Mouse (Mus musculus) cerebellum, adult 8-10 months (tissue): ENCODE measurements around the gene Kifc1.
A peak's percentile ranks its signal among the peaks of the same experiment; 100 is the strongest.

Source experiments
- DNase-seq: peaks from one replicate; pipeline ENCODE4 v3.0.0; 2022

Kifc1 gene

DNA sequence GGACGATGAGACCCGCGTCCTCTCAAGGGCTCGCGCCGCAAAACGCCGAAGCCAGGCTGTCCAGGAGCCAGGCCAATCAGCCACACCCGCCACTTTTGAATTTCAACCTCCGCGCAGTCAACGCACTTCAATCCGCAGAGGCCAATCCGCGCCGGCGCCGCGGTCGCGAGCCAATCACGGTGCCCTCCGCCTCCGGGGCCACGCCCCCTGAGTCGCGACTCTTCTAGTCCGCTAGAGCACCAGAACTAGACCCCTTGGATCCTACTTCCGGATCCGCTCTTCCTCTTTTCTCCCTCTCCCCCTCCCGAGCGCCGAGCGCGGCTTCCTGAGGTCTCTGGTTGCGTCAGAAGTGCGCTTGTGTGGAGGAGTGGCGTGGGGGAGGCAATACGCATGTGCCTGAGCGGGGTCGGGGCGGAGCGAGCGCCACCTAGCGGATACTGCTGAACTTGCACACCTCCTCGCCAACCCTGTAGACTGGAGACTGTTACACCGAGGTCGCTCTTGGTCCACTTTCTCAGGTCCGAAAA lies at the start of gene Kifc1:
TSS of gene Kifc1 (minus strand) at position 129 of the 527 bp plus-strand sequence.
- peak; percentile 99 for DNase-seq

DNA sequence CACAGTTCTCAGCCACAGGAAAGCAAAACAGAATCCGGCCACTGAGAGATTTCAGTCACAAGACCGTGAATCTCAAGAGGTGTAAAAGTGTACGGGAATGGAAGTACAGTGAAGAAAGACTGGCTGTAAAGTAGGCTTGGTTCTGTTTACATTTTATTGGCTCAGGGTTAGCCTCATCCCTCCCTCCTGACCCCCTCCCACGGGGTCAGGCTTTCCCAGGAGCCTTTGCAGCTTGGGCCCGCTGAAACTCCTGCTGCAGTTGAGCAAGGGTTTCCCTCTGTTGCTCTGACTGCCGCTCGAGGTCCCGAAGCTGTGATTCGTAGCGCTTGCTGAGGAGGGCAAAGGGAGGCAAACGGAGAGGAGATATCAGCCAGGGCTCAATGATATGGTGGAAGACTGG lies 48.3 kb upstream of the Kifc1 start:
- no peak for DNase-seq

DNA sequence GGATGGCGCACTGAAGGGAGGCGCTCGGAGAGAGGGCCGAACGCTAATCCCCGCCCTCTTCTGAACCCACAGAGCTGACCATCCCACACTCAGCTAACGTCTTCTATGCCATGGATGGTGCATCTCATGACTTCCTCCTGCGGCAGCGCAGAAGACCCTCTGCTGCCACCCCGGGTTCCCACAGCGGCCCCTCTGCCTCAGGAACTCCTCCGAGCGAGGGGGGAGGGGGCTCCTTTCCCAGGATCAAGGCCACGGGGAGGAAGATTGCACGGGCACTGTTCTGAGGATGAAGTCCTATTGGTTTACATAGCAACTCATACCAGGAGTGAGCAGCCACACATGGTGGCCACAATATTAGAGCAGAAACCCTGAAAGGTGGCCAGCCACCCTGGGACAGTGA lies 46.5 kb upstream of the Kifc1 start:
- no peak for DNase-seq

DNA sequence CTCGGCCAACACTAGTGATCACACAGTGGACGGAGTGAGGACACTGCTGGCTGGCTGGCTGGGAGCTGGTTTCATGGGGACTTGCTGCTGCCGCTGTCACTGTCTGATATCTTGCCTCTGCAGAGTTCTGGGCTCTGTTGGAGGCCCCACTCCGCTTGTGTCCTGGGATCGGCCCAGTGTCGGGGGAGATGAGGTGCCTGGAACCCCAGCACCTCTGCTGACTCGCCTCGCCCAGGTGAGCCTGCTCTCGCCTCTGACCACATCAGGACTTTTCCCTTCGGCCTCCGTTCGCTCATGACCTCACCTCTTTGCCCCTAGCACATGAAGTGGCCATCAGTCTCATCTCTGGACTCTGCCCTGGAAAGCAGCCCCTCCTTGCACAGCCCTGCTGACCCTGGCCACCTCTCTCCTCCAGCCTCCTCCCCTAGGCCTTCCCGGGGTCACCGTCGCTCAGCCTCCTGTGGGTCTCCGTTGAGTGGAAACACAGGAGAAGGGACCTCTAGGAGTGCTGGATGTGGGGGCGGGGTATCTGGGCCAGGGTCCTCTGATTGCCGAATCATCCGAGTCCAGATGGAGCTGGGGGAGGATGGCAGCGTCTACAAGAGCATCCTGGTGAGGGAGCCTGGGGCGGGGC lies 45.1 kb upstream of the Kifc1 start:
- no peak for DNase-seq

DNA sequence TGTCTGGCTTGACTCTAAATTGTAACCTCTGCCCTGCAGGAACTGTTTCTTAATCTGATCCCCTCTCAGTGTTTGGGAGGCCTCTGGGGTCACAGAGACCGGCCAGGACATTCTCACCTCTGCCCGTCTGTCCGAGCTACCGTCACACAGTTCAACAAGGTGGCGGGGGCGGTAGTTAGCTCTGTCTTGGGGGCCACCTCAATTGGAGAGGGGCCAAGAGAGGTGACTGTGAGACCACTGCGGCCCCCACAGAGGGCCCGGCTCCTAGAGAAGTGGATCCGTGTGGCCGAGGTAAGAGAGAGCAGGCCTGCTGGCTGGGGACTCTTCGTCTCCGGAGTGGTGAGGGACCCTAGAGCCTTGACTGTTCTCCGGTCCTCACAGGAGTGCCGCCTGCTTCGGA lies 42.5 kb upstream of the Kifc1 start:
- DNase-seq: no peak

DNA sequence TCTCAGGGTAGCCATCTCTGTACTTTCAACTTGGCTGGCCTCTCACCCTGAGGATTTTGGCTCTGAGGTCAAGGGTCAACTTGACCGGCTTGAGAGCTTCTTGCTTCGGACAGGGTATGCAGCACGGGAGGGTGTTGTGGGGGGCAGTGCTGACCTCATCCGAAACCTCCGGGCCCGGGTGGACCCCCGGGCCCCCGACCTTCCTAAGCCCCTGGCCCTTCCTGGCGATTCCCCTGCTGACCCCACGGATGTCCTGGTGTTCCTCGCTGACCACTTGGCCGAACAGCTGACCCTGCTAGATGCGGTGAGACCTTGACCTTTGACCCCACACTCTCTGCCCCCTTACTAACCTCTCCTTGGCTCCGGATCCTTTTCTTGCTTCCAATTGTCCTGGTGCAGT lies 42.0 kb upstream of the Kifc1 start:
- DNase-seq: no peak

DNA sequence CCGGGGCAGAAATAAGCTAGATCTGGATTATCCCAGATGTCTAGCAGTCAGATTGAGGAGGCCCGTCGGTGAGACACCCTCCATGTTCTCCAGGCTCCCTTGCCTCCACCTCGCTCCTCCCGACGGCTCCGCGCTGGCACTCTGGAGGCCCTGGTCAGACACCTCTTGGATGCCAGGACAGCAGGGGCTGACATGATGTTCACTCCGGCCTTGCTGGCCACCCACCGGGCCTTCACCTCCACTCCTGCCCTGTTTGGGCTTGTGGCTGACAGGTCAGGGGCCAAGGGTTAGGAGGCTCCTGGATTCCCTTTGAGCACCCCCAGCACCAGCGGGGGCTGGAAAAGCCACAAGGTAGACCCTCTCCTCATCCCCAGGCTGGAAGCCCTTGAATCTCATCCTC lies 41.5 kb upstream of the Kifc1 start:
- DNase-seq: no peak

DNA sequence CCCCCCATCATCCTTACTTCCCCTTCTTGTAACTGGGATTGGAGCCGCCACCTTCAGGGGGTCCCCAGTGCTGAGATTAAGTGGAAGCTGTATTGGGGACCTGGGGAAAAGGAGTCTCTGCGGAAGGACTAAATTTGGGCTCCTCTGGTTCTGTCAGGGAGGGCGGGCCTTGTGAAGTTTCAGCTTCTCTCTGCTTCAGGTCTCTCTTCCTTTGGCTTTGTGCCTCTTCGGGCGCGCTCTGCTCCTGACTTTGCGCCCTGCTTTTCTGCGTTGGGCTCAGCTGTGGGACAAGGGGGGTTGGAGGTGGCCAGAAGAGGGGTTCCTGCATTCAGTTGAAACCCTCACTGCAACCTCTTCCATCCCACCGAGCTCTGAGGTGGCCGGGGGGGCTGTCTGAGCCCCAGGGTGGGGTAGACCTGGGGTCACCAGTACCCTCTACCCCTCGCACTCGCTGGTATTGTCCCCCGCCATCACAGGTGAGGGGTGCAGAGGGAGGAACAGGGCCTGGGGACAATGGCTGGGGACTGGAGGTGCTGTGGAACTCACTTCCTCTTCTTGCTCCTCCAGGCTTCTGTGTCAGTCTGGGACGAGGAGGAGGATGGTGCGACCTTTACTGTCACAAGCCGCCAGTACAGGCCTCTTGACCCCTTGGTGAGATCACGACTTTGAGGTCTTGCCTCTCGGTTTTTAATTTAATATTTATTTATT lies 40.9 kb upstream of the Kifc1 start:
- no peak for DNase-seq

DNA sequence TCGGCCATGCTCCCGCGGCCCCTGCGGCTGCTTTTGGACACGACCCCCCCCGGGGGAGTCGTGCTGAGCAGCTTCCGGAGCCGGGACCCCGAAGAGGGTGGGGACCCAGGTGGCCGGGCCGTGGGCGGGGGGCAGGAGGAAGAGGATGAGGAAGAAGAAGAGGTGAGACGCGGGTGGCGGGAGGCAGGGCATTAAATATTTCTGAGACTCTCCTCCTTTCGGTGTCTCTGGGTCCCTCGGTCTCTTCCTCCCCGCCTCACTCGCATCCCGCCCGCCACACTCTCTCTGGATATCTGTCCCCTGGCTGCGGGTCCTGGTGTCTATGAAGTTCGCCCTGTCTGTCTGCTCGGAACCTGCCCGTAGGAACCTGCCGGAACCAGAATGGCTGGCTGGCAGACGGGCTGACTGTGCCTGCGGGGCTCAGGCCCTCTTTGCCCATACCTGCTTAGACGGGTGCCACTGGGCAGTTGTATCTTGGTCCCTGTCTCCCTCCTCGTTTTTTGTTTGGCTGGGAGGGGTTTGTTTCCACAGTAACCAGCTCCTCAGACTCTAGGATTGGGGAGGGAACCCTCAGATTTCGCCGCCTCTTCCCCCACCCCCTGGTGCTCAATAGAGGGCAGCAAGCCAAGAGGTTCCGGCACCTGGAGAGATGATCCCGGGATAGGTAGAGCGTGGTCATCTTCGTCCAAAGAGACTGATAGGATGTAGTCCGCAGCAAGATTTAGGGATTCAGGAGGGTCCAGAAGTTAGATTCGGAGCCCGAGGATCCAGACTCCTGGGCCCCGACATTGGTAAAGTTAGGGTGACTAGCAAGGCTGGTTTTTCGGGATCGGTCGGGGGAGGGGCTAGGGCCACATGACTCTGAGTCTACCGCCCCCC lies 40.1 kb upstream of the Kifc1 start:
- DNase-seq: peak; percentile 71

DNA sequence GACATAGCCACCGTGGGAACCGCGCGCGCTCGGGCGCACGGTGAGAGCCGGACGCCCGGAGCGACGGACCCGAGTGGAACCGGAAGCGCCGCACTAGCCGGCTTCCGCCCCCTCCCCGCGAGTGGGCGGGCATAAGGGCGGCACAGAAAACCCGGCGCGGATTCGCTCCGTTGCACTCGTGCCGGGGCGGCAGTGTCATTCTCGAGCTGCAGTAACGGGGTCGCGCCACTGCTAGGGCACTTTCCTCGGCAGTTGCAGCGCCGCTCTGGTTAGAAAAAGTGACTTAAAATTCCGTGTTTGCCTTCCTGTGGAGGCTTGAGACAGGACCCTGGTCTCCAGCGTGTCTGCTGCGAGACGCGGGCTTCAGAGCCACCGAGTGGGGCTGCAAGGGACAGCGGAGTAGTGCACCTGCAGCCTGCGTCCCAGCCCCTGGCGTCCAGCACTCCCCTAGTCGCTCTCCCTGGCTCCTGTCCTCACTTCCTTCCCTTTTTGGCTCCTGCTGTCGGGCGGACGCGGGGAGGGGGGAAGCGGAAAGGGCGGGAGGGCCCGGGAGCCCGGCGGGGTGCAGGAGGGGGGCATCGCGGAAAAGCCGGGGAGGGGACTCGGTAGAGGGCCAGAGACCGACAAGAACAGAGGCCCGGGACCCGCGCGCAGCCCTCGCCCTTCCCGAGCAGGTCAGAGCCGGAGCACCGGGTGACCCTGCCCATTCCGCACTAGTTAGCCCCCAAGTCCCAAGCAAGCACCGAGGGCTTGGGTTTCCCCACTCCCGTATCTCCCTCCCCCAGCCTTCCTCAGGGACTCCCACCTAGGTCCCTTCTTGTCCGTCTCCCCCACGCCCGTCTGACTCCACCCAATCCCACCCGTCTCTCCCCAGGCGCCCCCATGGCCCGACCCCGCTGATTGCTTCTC lies 39.2 kb upstream of the Kifc1 start, which contains the start of gene Rgl2:
TSS of gene Rgl2 (plus strand) at position 173 of the 909 bp plus-strand sequence.
- DNase-seq: peak; percentile 95

DNA sequence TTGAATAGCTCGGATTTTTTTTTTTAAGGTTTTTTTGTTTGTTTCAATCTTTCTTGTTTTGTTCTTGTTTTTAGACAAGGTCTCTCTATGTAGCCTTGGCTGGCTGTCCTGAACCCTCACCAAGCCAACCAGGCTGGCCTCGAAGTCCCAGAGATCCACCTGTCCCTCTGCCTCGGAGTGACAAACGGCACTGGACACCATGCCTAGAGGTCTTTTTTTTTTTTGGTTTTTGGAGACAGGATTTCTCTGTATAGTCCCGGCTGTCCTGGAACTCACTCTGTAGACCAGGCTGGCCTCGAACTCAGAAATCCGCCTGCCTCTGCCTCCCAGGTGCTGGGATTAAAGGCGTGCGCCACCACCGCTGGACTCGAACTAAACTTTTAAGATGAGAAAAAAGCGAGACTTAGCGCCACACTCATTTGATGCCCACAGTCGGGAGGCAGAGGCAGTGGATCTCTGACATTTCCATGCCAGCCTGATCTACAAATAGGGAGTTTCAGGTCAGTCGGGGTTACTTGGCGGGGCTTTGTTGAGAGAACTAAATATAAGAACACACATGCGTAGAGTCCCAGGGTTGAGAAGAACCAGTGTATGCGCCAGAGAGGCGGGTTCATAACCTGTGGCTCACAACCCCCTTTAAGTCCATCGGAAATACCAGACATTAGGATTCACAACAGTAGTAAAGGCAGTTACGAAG lies 37.9 kb upstream of the Kifc1 start:
- no peak for DNase-seq

DNA sequence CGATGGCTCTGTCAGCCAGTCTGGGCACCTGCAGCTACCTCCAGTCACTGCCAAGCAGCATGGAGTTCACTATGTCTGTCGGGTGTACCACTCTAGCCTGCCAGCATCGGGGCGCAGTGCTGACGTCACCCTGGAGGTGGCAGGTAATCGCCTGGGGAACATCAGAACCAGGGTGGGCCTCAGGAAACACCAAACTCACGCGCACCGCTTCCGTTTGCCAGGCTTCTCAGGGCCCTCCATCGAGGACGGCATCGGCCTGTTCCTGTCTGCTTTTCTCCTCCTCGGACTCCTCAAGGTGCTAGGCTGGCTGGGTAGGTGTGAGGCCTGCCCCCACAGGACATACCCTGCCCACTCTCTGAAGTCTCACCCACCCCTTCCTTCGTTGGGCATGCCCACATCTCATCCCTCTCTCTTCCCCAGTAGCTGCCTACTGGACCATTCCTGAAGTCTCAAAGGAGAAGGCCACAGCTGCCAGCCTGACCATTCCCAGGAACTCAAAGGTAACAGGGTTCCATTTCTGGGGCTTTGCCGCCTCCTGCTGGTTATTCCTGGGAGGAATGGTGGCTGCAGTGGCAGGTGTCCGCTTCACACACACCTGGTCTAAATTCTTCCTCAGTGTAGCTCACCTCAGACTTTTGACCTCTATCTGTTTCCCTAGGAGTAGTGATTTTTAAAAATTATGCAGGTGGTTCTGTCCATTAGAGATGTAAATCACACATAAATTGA lies 35.9 kb upstream of the Kifc1 start:
- DNase-seq: no peak

DNA sequence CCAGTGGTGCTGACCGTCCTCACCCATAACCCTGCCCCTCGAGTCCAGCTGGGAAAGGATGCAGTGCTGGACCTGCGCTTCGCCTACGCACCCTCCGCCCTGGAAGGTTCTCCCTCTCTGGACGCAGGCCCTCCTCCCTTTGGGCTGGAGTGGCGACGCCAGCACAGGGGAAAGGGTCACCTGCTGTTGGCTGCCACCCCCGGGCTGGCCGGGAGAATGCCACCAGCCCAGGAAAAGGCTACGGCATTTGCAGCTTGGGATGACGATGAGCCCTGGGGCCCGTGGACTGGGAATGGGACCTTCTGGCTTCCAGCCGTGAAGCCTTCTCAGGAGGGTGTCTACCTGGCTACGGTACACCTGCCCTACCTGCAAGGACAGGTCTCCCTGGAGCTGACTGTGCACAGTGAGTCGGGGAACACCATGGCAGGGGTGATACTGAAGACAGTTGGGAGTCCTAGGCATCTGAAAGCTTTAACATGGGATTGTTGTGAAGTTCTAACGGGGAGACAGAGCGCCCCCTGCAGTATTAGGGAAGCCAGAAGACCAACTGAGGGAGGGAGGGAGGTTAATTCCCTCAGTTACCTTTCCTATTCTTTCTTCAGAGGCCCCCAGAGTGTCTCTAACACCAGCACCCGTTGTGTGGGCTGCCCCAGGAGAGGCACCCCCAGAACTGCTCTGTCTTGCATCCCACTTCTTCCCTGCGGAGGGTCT lies 35.1 kb upstream of the Kifc1 start:
- DNase-seq: no peak

DNA sequence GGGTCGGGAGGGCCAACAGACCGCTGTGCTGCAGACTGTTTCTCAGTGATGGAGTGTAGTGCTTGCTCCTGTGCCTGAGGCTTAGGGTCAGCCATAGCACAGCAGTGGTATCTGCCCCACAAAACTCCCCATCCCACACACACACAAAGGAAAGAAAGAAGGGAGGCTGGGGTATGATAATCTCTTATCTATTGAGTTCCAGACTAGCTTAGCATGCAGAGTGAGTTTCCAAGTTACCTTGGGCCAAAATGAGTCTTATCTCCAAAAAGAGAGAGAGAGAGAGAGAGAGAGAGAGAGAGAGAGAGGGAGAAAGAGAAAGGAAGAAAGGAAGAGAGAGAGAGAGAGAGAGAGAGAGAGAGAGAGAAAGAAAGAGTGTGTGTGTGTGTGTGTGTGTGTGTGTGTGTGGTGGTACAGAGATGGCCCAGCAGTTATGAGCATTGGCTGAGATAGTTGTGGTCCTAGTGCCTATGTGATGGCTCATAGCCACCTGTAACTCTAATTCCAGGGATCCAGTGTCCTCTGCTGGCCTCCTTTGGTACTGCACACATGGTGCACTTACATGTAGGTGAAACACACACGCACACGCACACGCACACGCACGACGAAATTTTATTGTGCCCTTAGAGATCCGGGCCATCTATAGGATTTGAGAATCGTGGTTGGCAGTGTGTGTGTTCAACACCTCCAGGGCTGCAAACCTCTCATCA lies 34.3 kb upstream of the Kifc1 start:
- no peak for DNase-seq

DNA sequence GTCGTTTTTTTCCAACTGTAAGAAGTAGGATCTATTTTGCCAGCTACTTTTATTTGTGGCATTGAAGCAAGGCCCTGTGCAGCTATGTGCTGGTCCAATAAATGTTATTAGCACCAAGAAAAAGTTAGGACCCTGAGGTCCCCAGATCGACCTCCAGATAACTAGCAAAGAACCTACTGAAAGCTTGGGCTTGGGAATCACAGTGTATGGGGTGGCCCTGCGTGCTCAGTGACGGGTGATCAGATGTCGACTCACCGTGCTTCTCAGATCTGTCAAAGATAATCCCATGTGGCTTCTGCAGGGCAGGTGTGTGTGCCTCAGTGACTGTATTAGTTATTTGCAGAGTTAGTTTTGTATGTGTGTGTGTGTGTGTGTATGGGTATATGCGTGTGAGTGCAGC lies 30.9 kb upstream of the Kifc1 start:
- no peak for DNase-seq

DNA sequence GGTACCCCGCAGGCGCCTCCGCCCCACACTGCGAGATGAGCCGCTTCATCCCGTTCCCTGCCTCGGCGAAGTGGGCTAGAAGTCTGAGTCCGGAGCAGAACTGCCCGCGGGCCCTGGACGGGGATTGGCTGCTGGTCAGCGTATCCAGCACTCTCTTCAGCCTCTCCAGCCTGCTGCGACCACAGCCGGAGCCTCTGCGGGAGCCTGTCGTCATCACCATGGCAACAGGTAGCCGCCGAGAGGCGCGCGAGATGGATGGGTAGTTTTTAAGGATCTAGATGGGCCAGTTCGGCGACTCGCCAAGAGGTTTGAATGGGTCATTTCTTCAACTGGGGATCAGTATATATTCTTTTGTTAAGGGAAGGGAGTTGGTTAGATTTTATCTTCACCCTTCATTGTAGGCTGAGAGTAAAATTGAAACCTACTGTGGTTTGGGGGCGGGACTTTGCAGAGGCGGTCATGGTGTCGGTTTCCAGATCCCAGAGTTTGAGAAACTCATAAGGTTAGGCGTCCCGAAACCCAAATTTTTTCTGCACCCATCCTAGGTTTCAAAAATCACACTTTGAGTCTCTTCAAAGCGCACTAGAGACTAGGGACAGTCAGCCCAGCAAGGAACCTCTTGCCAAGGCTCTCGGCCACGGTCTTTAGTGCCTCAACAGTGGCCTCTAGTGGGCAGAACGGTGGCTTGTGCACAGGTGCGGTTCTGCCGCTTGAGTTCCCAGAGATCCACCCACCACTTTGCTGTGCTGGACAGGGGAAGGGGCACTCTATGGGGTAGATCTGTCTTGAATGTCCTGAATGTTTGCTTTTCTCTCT lies 30.0 kb upstream of the Kifc1 start:
- peak; percentile 88 for DNase-seq

DNA sequence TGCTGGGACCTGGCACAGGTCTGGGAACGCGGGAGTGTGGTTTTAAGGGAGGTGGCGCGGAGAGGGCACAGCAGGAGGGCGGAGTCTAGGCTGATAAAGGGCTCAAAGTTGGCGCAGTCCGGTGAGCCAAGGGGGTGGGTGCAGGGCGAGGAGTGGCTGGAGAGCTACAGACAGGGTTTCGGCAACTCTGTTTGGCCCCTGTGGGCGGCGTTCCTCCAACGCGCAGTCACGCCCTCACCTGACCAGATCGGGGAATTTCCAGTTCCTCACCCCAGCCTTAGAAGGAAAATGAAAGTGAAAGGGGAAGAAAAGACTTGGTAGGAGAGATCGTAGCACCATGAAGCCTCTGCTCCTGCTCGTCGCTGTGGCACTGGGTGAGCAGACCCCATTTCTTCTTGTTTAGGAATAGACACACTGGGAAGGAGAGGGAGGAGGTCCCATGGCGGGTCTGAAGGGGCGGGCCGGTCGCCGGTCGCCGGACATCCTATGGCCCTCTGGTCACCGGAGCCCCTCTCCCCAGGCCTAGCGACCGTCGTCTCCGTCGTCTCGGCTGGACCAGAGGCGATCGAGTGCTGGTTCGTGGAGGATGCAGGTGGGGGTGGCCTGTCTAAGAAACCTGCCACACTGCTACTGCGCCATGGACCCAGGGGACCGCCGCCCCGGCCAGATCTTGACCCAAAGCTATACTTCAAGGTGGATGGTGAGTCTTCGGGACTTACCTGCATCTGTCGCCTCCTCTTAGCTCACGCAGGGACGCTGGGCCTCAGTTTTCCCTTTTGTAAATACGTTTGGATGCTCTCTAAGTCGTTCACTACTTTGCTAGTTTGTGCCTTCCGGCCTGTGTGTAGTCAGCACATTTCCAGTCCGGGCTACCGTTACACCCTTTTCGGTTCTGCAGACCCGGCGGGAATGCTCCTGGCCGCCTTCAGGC lies 29.2 kb upstream of the Kifc1 start:
- DNase-seq: peak; percentile 67
